Comparison of ENCODE assay signal across 10 mouse cellular contexts in genomic region chr17:25036183-25036582, GRCm38 (mm10). TPM values are rescaled to one million over a fixed set of nuclear protein-coding genes. Genes with fewer than 3 reads are reported as not detected.
A peak's percentile ranks its signal among the peaks of the same experiment; 100 is the strongest.
DNase-seq lines count a peak whose midpoint lies in the region; ATAC-seq and TF ChIP-seq lines count a peak whose summit lies in the region.
"Had no signal": no experiment of that assay in that cellular context is flagged by ENCODE, and none has a peak within 500 bp of the region (broad histone marks: within the 10 kb centered on the region; RNA-seq: fewer than 3 reads in every experiment).

No protein-coding gene starts in this region.

- no peak overlapping the region for H3K27ac ChIP-seq in intestine, postnatal 0 days (ENCODE audit: low read depth, low read length)
- H3K27ac ChIP-seq in intestine, embryonic 16.5 days (ENCODE audit: low read length): no peak overlapping the region
- H3K27ac ChIP-seq: limb, embryonic 13.5 days had no signal

- no peak overlapping the region for H3K4me2 ChIP-seq in intestine, postnatal 0 days (replicated peaks; ENCODE audit: low read depth)
- H3K4me2 ChIP-seq in intestine, embryonic 16.5 days (ENCODE audit: low read depth, low read length): no peak overlapping the region
- H3K4me2 ChIP-seq: limb, embryonic 13.5 days had no signal

- H3K9ac ChIP-seq in intestine, postnatal 0 days (ENCODE audit: low read depth, low read length): no peak overlapping the region
- H3K9ac ChIP-seq in intestine, embryonic 16.5 days (ENCODE audit: low read depth, low read length): no peak overlapping the region
- H3K9ac ChIP-seq: limb, embryonic 13.5 days had no signal

- H3K4me1 ChIP-seq in intestine, postnatal 0 days (replicated peaks; ENCODE audit: control insufficient read depth, insufficient read depth, low read length): no peaks in the 10 kb centered on the region
- H3K4me1 ChIP-seq in intestine, embryonic 16.5 days (ENCODE audit: control insufficient read depth, insufficient read depth, low read length): no peaks in the 10 kb centered on the region
- H3K4me1 ChIP-seq: limb, embryonic 13.5 days had no signal

- peak; percentile 28 for DNase-seq in CD4-positive, CD25-positive, alpha-beta regulatory T cell, adult 2 months (ENCODE audit: low read depth, low spot score)
- peak; percentile 5 for DNase-seq in thymus, postnatal 0 days (ENCODE audit: low spot score)
- DNase-seq in thymus, postnatal 14 days: no peak
- DNase-seq in adrenal gland, postnatal 4 days (ENCODE audit: low spot score in 2 of 2): no peak

- no peak for ATAC-seq in CD4-positive, CD25-positive, alpha-beta regulatory T cell, adult 4 months
- no peak for ATAC-seq in intestine, postnatal 0 days
- ATAC-seq in intestine, embryonic 16.5 days: no peak
- ATAC-seq in megakaryocyte progenitor cell, adult 5-6 weeks (replicated peaks; ENCODE audit: poor library complexity): no peak
- ATAC-seq: hindbrain, embryonic 16.5 days had no signal

- H3K4me3 ChIP-seq in intestine, postnatal 0 days (ENCODE audit: low read depth, low read length): no peak overlapping the region
- H3K4me3 ChIP-seq in intestine, embryonic 16.5 days (ENCODE audit: low read length): no peak overlapping the region
- H3K4me3 ChIP-seq: limb, embryonic 13.5 days had no signal

- TF ChIP-seq CTCF in intestine, postnatal 0 days (IDR thresholded peaks at IDR 0.05; ENCODE audit: low read depth): peak; percentile 69

- H3K9me3 ChIP-seq in intestine, postnatal 0 days (ENCODE audit: control insufficient read depth): no peaks in the 10 kb centered on the region
- no peaks in the 10 kb centered on the region for H3K9me3 ChIP-seq in intestine, embryonic 16.5 days (ENCODE audit: control insufficient read depth, low read length)
- H3K9me3 ChIP-seq: limb, embryonic 13.5 days had no signal

- peaks cover 18% of the 10 kb centered on the region for H3K36me3 ChIP-seq in intestine, postnatal 0 days (ENCODE audit: control insufficient read depth, insufficient read depth)
- peaks cover 2% of the 10 kb centered on the region; the same call in 1 of the 2 replicates for H3K36me3 ChIP-seq in intestine, embryonic 16.5 days (ENCODE audit: control insufficient read depth, insufficient read depth, low read length)

- H3K27me3 ChIP-seq in intestine, postnatal 0 days (replicated peaks; ENCODE audit: control insufficient read depth, insufficient read depth, low read length): no peaks in the 10 kb centered on the region
- no peaks in the 10 kb centered on the region for H3K27me3 ChIP-seq in intestine, embryonic 16.5 days (replicated peaks; ENCODE audit: control insufficient read depth, insufficient read depth, low read length)
- H3K27me3 ChIP-seq: limb, embryonic 13.5 days had no signal

- WGBS in intestine, postnatal 0 days: 61% methylated on average over 4 of the region's 4 CpGs
- WGBS in intestine, embryonic 16.5 days: 64% methylated on average over 4 of the region's 4 CpGs

RNA-seq across cellular contexts. Expression of gene Ift140, which starts 20.3 kb away (rescaled TPM):
- 10 to 100 TPM; 12.3 to 25.1 TPM for polyA plus RNA-seq in CD4-positive, CD25-positive, alpha-beta regulatory T cell, adult 4 months (2017; shearing (Covaris generic))
- 2.9 and 3.6 TPM in 2 replicates for polyA plus RNA-seq in intestine, postnatal 0 days (2015; fragmentation: Nextera tagmentation; extraction: Ambion mirVana)
- polyA plus RNA-seq in intestine, embryonic 16.5 days (2015; fragmentation: Nextera tagmentation; extraction: Ambion mirVana): 12.7 and 12.9 TPM in 2 replicates
- polyA plus RNA-seq in thymus, postnatal 0 days (2015; fragmentation: Nextera tagmentation; extraction: Ambion mirVana): 10.6 and 11.7 TPM in 2 replicates
- total RNA-seq in megakaryocyte progenitor cell, adult 5-6 weeks (2015): 8.0 and 11.0 TPM in 2 replicates
- 20.2 and 20.3 TPM in 2 replicates for total RNA-seq in megakaryocyte progenitor cell, adult 5-6 weeks (2017)
- total RNA-seq in adrenal gland, postnatal 4 days (2021): 10 to 100 TPM; 25.7 to 34.2 TPM

RNA-seq across cellular contexts. Expression of gene Cramp1l, which starts 20.6 kb away (rescaled TPM):
- polyA plus RNA-seq in CD4-positive, CD25-positive, alpha-beta regulatory T cell, adult 4 months (2017; shearing (Covaris generic)): 1 to 10 TPM; 6.1 to 7.4 TPM
- polyA plus RNA-seq in intestine, postnatal 0 days (2015; fragmentation: Nextera tagmentation; extraction: Ambion mirVana): 2.5 and 2.7 TPM in 2 replicates
- 3.1 and 3.3 TPM in 2 replicates for polyA plus RNA-seq in intestine, embryonic 16.5 days (2015; fragmentation: Nextera tagmentation; extraction: Ambion mirVana)
- 4.7 and 5.4 TPM in 2 replicates for polyA plus RNA-seq in thymus, postnatal 0 days (2015; fragmentation: Nextera tagmentation; extraction: Ambion mirVana)
- 21.4 and 21.9 TPM in 2 replicates for total RNA-seq in megakaryocyte progenitor cell, adult 5-6 weeks (2015)
- 7.7 and 8.5 TPM in 2 replicates for total RNA-seq in megakaryocyte progenitor cell, adult 5-6 weeks (2017)
- 10 to 100 TPM; 26.3 to 31.8 TPM for total RNA-seq in adrenal gland, postnatal 4 days (2021)

RNA-seq across cellular contexts. Expression of gene Tmem204, which starts 47.2 kb away (rescaled TPM):
- polyA plus RNA-seq in CD4-positive, CD25-positive, alpha-beta regulatory T cell, adult 4 months (2017; shearing (Covaris generic)): under 1 TPM; 0.56 to 0.79 TPM
- 14.5 and 15.8 TPM in 2 replicates for polyA plus RNA-seq in intestine, postnatal 0 days (2015; fragmentation: Nextera tagmentation; extraction: Ambion mirVana)
- polyA plus RNA-seq in intestine, embryonic 16.5 days (2015; fragmentation: Nextera tagmentation; extraction: Ambion mirVana): 22.2 and 25.8 TPM in 2 replicates
- 5.5 and 6.0 TPM in 2 replicates for polyA plus RNA-seq in thymus, postnatal 0 days (2015; fragmentation: Nextera tagmentation; extraction: Ambion mirVana)
- total RNA-seq in megakaryocyte progenitor cell, adult 5-6 weeks (2015): not detected in 2 replicates
- total RNA-seq in megakaryocyte progenitor cell, adult 5-6 weeks (2017): not detected in 2 replicates
- total RNA-seq in adrenal gland, postnatal 4 days (2021): 10 to 100 TPM; 25.5 to 26.4 TPM

Comparison
In these comparisons a context has a peak if more than half of its experiments do, and no peak if none do; other contexts are left out.
1. DNase-seq: peak in CD4-positive, CD25-positive, alpha-beta regulatory T cell, adult 2 months (single experiment) and thymus, postnatal 0 days (single experiment); none in thymus, postnatal 14 days (single experiment) and adrenal gland, postnatal 4 days (0 of 2).